Mouse (Mus musculus): ENCODE results near the gene Slc2a1.

DNA sequence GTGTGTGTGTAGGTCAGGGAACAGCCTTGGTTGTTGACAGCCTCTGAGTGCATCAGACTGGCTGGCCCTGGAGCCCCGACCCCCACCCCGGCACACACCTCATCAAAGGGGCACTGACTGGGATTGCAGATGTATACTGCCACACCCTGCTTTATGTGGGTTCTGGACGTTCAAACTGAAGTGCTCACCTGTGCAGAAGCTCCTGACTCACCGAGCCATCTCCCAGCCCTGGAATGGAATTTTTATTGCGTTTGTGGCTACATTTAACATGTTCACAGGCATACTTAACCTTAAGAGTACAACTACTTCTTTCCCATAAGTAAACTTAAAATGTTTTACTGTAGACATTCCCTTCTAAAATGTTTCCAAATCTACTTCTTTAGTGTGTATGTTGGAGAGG lies 49.4 kb downstream of the Slc2a1 start:
- no peak for TF ChIP-seq CTCF (IDR thresholded peaks at IDR 0.05; ENCODE audit: borderline replicate concordance, control insufficient read depth, extremely low read depth, insufficient read depth, low read length, poor library complexity)
- TF ChIP-seq POLR2A (IDR thresholded peaks at IDR 0.05; ENCODE audit: control insufficient read depth, extremely low read depth, insufficient read depth, low read length, poor library complexity) = no peak
